Mouse (Mus musculus): ENCODE results near the gene Rflna. TPM values are rescaled to one million over a fixed set of nuclear protein-coding genes. Genes with fewer than 3 reads are reported as not detected.

Rflna gene
- total and polyA plus RNA-seq, 3 experiments, result 0.17 to 0.46 TPM; not detected in 1

DNA sequence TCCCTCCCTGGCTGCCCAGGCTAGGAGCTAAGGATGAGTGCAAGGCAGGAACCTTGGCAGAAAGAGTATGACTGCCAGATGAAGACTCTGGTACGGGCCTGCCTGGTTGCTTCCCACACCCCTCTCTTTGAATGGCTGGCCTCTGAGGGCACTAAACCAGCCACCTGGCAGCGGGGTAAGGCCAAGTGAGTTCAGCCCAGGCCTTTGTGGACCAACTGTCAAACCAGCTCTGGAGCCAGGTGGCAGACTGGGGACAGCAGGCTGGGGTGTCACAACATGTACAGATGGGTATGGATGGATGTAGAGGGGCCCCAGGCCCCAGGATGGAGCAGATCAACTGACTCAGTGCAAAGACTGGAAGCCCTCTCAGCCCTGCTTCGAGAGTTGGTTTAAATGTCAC is 12.0 kb downstream of the Rflna start:
- Histone ChIP-seq H3K27me3 (replicated peaks) (no peaks in the 10 kb centered on the region), H3K9ac (ENCODE audit: insufficient read depth, low read depth) (no peak overlapping the region), H3K36me3 (replicated peaks in 1 of 2; ENCODE audit: control insufficient read depth in 1 of 2, insufficient read depth in 1 of 2, low read length in 1 of 2) (peaks cover 36 to 84% of the 10 kb centered on the region in 2 experiments), H3K9me3 (replicated peaks; ENCODE audit: low read length) (no peaks in the 10 kb centered on the region), H3K79me2 (replicated peaks; ENCODE audit: control insufficient read depth, extremely low read depth, insufficient read depth, poor library complexity, severe bottlenecking) (no peaks in the 10 kb centered on the region), H3K4me1 (ENCODE audit: control insufficient read depth in 1 of 2, insufficient read depth in 2 of 2) (peaks cover 4 to 22% of the 10 kb centered on the region in 2 experiments; a peak in 3 of 4 replicates), H3K4me2 (ENCODE audit: insufficient read depth, low read depth, poor library complexity, severe bottlenecking) (no peak overlapping the region), H3K4me3 (replicated peaks in 1 of 3; ENCODE audit: low read depth in 2 of 3, low read length in 2 of 3, poor library complexity in 1 of 3) (no peak overlapping the region), H3K27ac (ENCODE audit: insufficient read depth, low read depth) (no peak overlapping the region)
- in situ Hi-C loops (cut with MboI; ENCODE audit: low pct_ligation_motif_present, low pct_unique_long_range_greater_than_20kb, low sequenced_read_pairs) (no loop called here), dilution Hi-C loops (cut with MboI; ENCODE audit: extremely low pct_ligation_motif_present, extremely low pct_unique_long_range_greater_than_20kb, low sequenced_read_pairs) (no loop called here)
- TF ChIP-seq HCFC1 (IDR thresholded peaks at IDR 0.05; ENCODE audit: low read depth, low read length), result no peak
- DNase-seq (ENCODE audit: extremely low read depth), result no peak

DNA sequence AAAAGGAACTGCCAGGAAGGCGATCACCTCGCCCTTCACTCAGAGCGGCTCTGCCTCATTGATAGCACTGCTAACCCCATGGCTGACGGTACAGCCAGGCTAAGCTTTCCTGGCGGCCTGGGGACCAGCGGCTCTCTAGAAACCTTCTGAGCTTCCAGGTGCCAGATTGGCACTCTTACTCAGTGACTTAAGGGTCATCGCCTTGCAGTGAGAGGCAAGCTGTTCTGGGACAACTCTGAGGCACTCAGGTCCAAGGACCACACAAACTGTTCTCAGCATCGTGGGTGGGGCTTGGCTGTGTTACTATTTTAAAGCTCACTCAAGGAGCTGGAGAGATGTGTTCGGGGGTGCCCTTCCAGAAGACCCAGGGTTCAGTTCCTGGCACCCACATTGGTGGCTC is 12.6 kb downstream of the Rflna start:
- no peaks in the 10 kb centered on the region for H3K9me3 ChIP-seq (replicated peaks; ENCODE audit: low read length)
- H3K79me2 ChIP-seq (replicated peaks; ENCODE audit: control insufficient read depth, extremely low read depth, insufficient read depth, poor library complexity, severe bottlenecking), result no peaks in the 10 kb centered on the region
- H3K9ac ChIP-seq (ENCODE audit: insufficient read depth, low read depth), result no peak overlapping the region
- TF ChIP-seq CHD1 (IDR thresholded peaks at IDR 0.05; ENCODE audit: low read depth, low read length), result no peak
- TF ChIP-seq USF2 (conservative IDR thresholded peaks at IDR 0.05; ENCODE audit: low read depth, low read length), result no peak
- no peak for TF ChIP-seq MAZ (IDR thresholded peaks at IDR 0.05; ENCODE audit: low read depth, low read length)
- no peak for TF ChIP-seq HCFC1 (IDR thresholded peaks at IDR 0.05; ENCODE audit: low read depth, low read length)
- no peak for TF ChIP-seq MXI1 (IDR thresholded peaks at IDR 0.05; ENCODE audit: low read depth, low read length)
- TF ChIP-seq UBTF (IDR thresholded peaks at IDR 0.05; ENCODE audit: low read depth, low read length), result no peak
- TF ChIP-seq TCF12 (IDR thresholded peaks at IDR 0.05; ENCODE audit: low read depth, low read length), result no peak
- TF ChIP-seq USF1 (IDR thresholded peaks at IDR 0.05; ENCODE audit: low read depth, low read length), result no peak
- TF ChIP-seq ZNF384 (IDR thresholded peaks at IDR 0.05; ENCODE audit: low read depth, low read length), result no peak
- no peak for TF ChIP-seq NRF1 (IDR thresholded peaks at IDR 0.05; ENCODE audit: low read depth, low read length)
- no peak for TF ChIP-seq PAX5 (IDR thresholded peaks at IDR 0.05; ENCODE audit: low read length)
- TF ChIP-seq MYC (IDR thresholded peaks at IDR 0.05; ENCODE audit: low read depth, low read length), result no peak
- no peak for TF ChIP-seq BHLHE40 (IDR thresholded peaks at IDR 0.05; ENCODE audit: low read depth, low read length)
- no peak for TF ChIP-seq SMC3 (IDR thresholded peaks at IDR 0.05; ENCODE audit: low read depth, low read length)
- TF ChIP-seq KAT2A (IDR thresholded peaks at IDR 0.05; ENCODE audit: insufficient replicate concordance, low read length), result no peak
- no peak for TF ChIP-seq POLR2A (IDR thresholded peaks at IDR 0.05; ENCODE audit: low read depth, low read length)
- TF ChIP-seq EP300 (IDR thresholded peaks at IDR 0.05; ENCODE audit: low read length), result no peak
- TF ChIP-seq E2F4 (IDR thresholded peaks at IDR 0.05; ENCODE audit: insufficient replicate concordance, low read depth, low read length), result no peak
- TF ChIP-seq ZKSCAN1 (IDR thresholded peaks at IDR 0.05; ENCODE audit: borderline replicate concordance, low read depth, low read length), result no peak
- TF ChIP-seq MAFK (IDR thresholded peaks at IDR 0.05; ENCODE audit: insufficient replicate concordance, low read length), result no peak
- dilution Hi-C loops (cut with MboI; ENCODE audit: extremely low pct_ligation_motif_present, extremely low pct_unique_long_range_greater_than_20kb, low sequenced_read_pairs) (no loop called here), in situ Hi-C loops (cut with MboI; ENCODE audit: low pct_ligation_motif_present, low pct_unique_long_range_greater_than_20kb, low sequenced_read_pairs) (no loop called here)
- no peak for DNase-seq (ENCODE audit: extremely low read depth)
- H3K36me3 ChIP-seq (replicated peaks in 1 of 2; ENCODE audit: control insufficient read depth in 1 of 2, insufficient read depth in 1 of 2, low read length in 1 of 2), result peaks cover 36 to 84% of the 10 kb centered on the region in 2 experiments
- no peaks in the 10 kb centered on the region for H3K27me3 ChIP-seq (replicated peaks)
- H3K27ac ChIP-seq (ENCODE audit: insufficient read depth, low read depth), result no peak overlapping the region
- peaks cover 4 to 17% of the 10 kb centered on the region in 2 experiments; a peak in 3 of 4 replicates for H3K4me1 ChIP-seq (ENCODE audit: control insufficient read depth in 1 of 2, insufficient read depth in 2 of 2)
- no peak overlapping the region for H3K4me3 ChIP-seq (replicated peaks in 1 of 3; ENCODE audit: low read depth in 2 of 3, low read length in 2 of 3, poor library complexity in 1 of 3)
- no peak overlapping the region for H3K4me2 ChIP-seq (ENCODE audit: insufficient read depth, low read depth, poor library complexity, severe bottlenecking)
